Mouse (Mus musculus) megakaryocyte, embryonic 14.5 days (primary cell): Measurements from ENCODE around the gene Clec1b. TPM values are rescaled to one million over a fixed set of nuclear protein-coding genes. Genes with fewer than 3 reads are reported as not detected.

ENCODE experiments used
- H3K27me3 ChIP-seq: replicated peaks from 2 replicates; pipeline ENCODE3; 2012; ENCODE audit warnings: inconsistent platforms
- H3K36me3 ChIP-seq: replicated peaks from 2 replicates; pipeline ENCODE3; 2012; ENCODE audit warnings: low read length, inconsistent platforms, mixed read lengths
- H3K4me1 ChIP-seq: 2 replicates; pipeline ENCODE4 v1.6.1; 2012; ENCODE audit warnings: inconsistent platforms
- H3K4me3 ChIP-seq: replicated peaks from 2 replicates; pipeline ENCODE3; 2012; ENCODE audit warnings: moderate library complexity, mild to moderate bottlenecking, inconsistent platforms
- H3K9me3 ChIP-seq: 2 replicates; pipeline ENCODE4 v1.6.1; 2012; ENCODE audit warnings: inconsistent platforms
- FLI1 ChIP-seq: IDR thresholded peaks from 2 replicates; pipeline ENCODE4 v1.6.1; 2012; ENCODE audit warnings: low read length, inconsistent platforms, mixed read lengths
- GATA1 ChIP-seq: IDR thresholded peaks from 3 replicates; pipeline ENCODE4 v1.6.1; 2012; ENCODE audit warnings: mixed read lengths, low read length, inconsistent platforms, borderline replicate concordance
- polyA plus RNA-seq: library from polyadenylated mRNA; stranded (reverse); fragments of >175 nt; gene quantifications from 2 replicates; pipeline ENCODE4 v1.2.3, GENCODE M21; 2012; ENCODE audit warnings: low replicate concordance; ENCODE audit not compliant: insufficient read depth

The Clec1b gene
- polyA plus RNA-seq = 10.7 and 19.5 TPM in 2 replicates

DNA sequence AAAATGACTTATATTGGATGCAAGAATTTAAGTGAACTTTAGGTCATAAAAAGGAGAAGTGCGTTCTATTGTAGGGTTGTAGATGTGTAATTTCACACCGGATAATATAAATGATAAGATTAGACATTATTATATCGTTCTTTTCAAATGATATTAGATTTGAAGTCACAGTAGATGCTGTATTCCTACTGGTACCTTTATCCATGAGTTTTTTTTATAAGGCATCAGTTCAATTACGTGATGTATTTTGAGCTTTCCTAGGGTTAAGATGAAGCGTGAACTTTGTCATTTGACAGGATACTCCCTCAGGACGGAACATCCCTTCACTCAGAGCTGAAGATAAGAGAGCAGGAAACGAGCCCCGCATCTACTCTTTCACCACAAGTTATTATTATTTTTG lies at the start of gene Clec1b:
TSS of gene Clec1b (plus strand) at position 301 of the 400 bp plus-strand sequence.
- no peak for TF ChIP-seq GATA1
- TF ChIP-seq FLI1 = no peak
- Histone ChIP-seq H3K4me1 (peaks cover 58% of the 10 kb centered on the region), H3K27me3 (no peaks in the 10 kb centered on the region), H3K36me3 (peaks cover 28% of the 10 kb centered on the region), H3K4me3 (peak within 1 kb of the TSS; percentile 90), H3K9me3 (no peaks in the 10 kb centered on the region)

- Histone ChIP-seq H3K36me3 (peaks cover 2% of the 10 kb centered on the region), H3K27me3 (no peaks in the 10 kb centered on the region), H3K9me3 (peaks cover 12% of the 10 kb centered on the region), H3K4me1 (peaks cover 12% of the 10 kb centered on the region), H3K4me3 (peak overlapping the region; percentile 64)
- no peak for TF ChIP-seq GATA1
- no peak for TF ChIP-seq FLI1
These were observed 47.4 kb upstream of the Clec1b start for GRCm38 (mm10) chr6:129349524-129350352.

- Histone ChIP-seq H3K27me3 (no peaks in the 10 kb centered on the region), H3K36me3 (peaks cover 2% of the 10 kb centered on the region), H3K4me3 (peak overlapping the region; percentile 11), H3K9me3 (peaks cover 12% of the 10 kb centered on the region), H3K4me1 (peaks cover 21% of the 10 kb centered on the region)
- TF ChIP-seq GATA1 (no peak), FLI1 (no peak)
These were observed 46.0 kb upstream of the Clec1b start for GRCm38 (mm10) chr6:129351091-129351490.

DNA sequence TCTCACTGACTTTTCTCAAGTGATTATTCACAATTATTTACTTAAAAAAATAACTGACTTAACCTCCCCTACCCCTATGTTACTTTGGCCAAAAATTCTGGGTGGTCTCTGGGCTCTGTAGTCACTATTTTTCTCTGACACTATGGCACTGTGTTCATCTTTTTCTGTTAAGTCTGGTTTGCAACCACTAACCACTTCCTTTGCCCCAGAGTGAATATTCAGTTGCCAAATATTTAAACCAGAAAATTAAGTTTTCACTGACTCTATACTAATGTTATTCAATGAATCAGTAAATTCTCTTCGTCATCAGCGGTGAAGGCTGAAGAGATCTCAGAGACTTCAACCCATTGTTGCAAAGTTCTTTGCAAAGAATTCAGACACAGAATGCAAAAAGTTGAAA lies 41.3 kb upstream of the Clec1b start:
- Histone ChIP-seq H3K36me3 (no peaks in the 10 kb centered on the region), H3K4me1 (peaks cover 16% of the 10 kb centered on the region), H3K4me3 (no peak overlapping the region), H3K9me3 (no peaks in the 10 kb centered on the region), H3K27me3 (no peaks in the 10 kb centered on the region)
- no peak for TF ChIP-seq GATA1
- TF ChIP-seq FLI1 = no peak

DNA sequence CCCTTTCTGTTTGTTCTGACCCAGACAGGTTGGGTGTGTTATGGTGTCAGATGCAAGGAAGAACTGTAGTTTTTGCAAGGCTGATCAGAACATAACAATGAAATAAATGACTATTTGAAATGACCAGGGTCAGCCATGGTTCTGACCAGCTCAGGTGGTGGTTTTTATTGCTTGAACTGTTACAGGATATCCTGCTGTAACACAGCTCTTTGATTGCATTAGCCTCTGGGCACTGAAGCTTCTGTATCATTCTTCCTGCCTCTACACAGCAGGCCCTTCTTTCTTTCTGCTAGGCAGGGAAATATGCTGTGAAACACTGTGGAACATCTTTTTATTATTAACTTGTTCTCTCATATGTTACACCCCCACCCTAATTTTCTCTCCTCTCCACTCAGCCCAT lies 40.7 kb upstream of the Clec1b start:
- no peaks in the 10 kb centered on the region for H3K27me3 ChIP-seq
- H3K9me3 ChIP-seq = no peaks in the 10 kb centered on the region
- H3K36me3 ChIP-seq = no peaks in the 10 kb centered on the region
- H3K4me3 ChIP-seq = no peak overlapping the region
- peaks cover 20% of the 10 kb centered on the region for H3K4me1 ChIP-seq
- TF ChIP-seq GATA1 = no peak
- no peak for TF ChIP-seq FLI1

- Histone ChIP-seq H3K27me3 (no peaks in the 10 kb centered on the region), H3K4me1 (peaks cover 26% of the 10 kb centered on the region), H3K9me3 (no peaks in the 10 kb centered on the region), H3K36me3 (no peaks in the 10 kb centered on the region), H3K4me3 (no peak overlapping the region)
- TF ChIP-seq GATA1 (no peak), FLI1 (no peak)
These were observed 37.6 kb upstream of the Clec1b start for GRCm38 (mm10) chr6:129359515-129359914.

- no peak for TF ChIP-seq FLI1
- TF ChIP-seq GATA1 = no peak
These were observed 33.2 kb upstream of the Clec1b start for GRCm38 (mm10) chr6:129363942-129364341.

DNA sequence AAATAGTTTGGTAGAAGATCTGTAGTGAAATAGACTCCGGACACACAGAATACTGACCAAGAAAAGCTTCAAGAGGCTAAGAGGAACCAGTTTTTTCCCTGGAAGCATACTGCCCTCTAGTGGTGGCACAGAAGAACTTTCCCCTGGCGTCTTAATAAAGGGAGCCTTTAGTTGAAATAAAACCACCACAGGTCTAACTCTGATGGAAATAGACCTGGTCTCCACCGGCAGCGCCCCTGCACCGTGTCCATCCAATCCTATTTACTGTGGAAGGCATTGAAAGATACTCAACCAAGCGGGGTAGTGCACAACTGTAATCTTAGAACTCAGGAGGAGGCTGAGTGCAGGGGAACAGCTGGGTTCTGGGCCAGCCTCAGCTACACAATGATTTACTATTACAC lies 31.1 kb upstream of the Clec1b start:
- Histone ChIP-seq H3K27me3 (no peaks in the 10 kb centered on the region), H3K36me3 (no peaks in the 10 kb centered on the region), H3K9me3 (no peaks in the 10 kb centered on the region), H3K4me1 (peaks cover 24% of the 10 kb centered on the region), H3K4me3 (no peak overlapping the region)
- TF ChIP-seq GATA1 (no peak), FLI1 (no peak)

More at GRCm38 (mm10) chr6:129363942-129364341, 33.2 kb upstream of the Clec1b start:
- Histone ChIP-seq H3K4me1 (peaks cover 16% of the 10 kb centered on the region), H3K9me3 (no peaks in the 10 kb centered on the region), H3K36me3 (no peaks in the 10 kb centered on the region), H3K27me3 (no peaks in the 10 kb centered on the region), H3K4me3 (no peak overlapping the region)

DNA sequence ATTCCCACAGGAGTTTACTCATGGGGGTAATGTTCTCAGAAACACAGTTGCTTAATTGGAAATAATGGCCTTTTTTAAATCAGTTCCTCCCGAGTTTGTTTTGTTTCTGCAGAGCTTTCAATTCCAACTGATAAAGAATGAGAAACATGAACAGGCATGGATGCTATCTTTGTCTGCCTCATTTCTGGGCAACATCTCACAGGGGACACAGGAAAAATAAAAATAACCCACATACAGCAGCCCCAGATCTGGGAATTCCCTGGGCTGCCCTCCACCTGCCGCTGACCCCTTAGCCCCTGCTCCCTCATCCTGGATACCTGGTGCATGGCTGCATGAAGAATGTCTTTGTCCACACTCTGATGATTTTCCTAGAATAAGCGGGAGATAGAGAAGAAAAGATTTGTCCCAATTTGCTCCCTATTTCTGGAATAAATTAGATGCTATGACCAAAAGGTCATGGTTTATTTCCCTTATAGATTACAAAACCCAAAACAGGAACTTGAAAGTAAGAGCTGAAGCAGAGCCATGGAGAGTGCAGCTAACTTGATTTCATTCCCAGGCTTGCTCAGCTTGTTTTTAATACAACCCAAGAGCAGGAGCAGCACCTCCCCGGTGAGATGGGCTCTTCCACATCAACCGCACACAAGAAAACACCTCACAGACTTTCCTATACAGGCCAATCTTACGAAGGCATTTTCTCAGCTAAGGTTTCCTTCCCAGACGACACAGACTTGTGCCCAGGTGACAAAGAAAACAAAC lies 27.5 kb upstream of the Clec1b start:
- no peak for TF ChIP-seq FLI1
- no peak for TF ChIP-seq GATA1
- peaks cover 32% of the 10 kb centered on the region for H3K4me1 ChIP-seq
- no peak overlapping the region for H3K4me3 ChIP-seq
- H3K9me3 ChIP-seq = no peaks in the 10 kb centered on the region
- H3K27me3 ChIP-seq = no peaks in the 10 kb centered on the region
- no peaks in the 10 kb centered on the region for H3K36me3 ChIP-seq

GRCm38 (mm10) chr6:129374937-129375471 lies 22.1 kb upstream of the Clec1b start:
- Histone ChIP-seq H3K27me3 (no peaks in the 10 kb centered on the region), H3K36me3 (peaks cover 7% of the 10 kb centered on the region), H3K4me1 (peaks cover 19% of the 10 kb centered on the region)

More at GRCm38 (mm10) chr6:129374937-129375471, 22.1 kb upstream of the Clec1b start:
- TF ChIP-seq FLI1 (no peak), GATA1 (no peak)
- Histone ChIP-seq H3K9me3 (no peaks in the 10 kb centered on the region), H3K4me3 (no peak overlapping the region)
